Mouse (Mus musculus) limb, embryonic 14.5 days (tissue): ENCODE data around the gene Mbd6. TPM values are rescaled to one million over a fixed set of nuclear protein-coding genes. Genes with fewer than 3 reads are reported as not detected.

Source experiments
- ATAC-seq: fragments of 200-750 bp; cut with Nextera tagmentation; 2 replicates; pipeline ENCODE4 v1.8.0; 2017; ENCODE audit warnings: low read depth, moderate number of reproducible peaks, moderate TSS enrichment; ENCODE audit not compliant: low FRiP score
- DNase-seq: peaks from one replicate; pipeline ENCODE4 v3.0.0-alpha.2; 2015; ENCODE audit warnings: low spot score
- H3K27ac ChIP-seq: fragments of 300-500 bp; sonication (generic); replicated peaks from 2 replicates; pipeline ENCODE4 v1.5.1; 2014; ENCODE audit warnings: low read depth, mild to moderate bottlenecking, low read length, moderate library complexity, mixed read lengths
- H3K27me3 ChIP-seq: fragments of 300-500 bp; sonication (generic); 2 replicates; pipeline ENCODE4 v1.6.1; 2014; ENCODE audit warnings: low read length, mixed read lengths; ENCODE audit not compliant: control insufficient read depth, insufficient read depth
- H3K36me3 ChIP-seq: fragments of 300-500 bp; sonication (generic); 2 replicates; pipeline ENCODE4 v1.6.1; 2014; ENCODE audit warnings: mild to moderate bottlenecking, low read length, moderate library complexity, mixed read lengths; ENCODE audit not compliant: control insufficient read depth, insufficient read depth
- H3K4me1 ChIP-seq: fragments of 300-500 bp; sonication (generic); 2 replicates; pipeline ENCODE4 v1.6.1; 2014; ENCODE audit warnings: antibody characterized with exemption, low read length, mixed read lengths; ENCODE audit not compliant: control insufficient read depth, insufficient read depth
- H3K4me2 ChIP-seq: fragments of 300-500 bp; sonication (generic); replicated peaks from 2 replicates; pipeline ENCODE4 v1.6.1; 2014; ENCODE audit warnings: low read depth, mild to moderate bottlenecking, low read length, moderate library complexity; ENCODE audit not compliant: severe bottlenecking
- H3K4me3 ChIP-seq: fragments of 300-500 bp; sonication (generic); replicated peaks from 2 replicates; pipeline ENCODE4 v1.5.1; 2014; ENCODE audit warnings: low read length
- H3K9ac ChIP-seq: fragments of 300-500 bp; sonication (generic); 2 replicates; pipeline ENCODE4 v1.6.1; 2014; ENCODE audit warnings: mild to moderate bottlenecking, low read depth, low read length, moderate library complexity; ENCODE audit not compliant: severe bottlenecking
- H3K9me3 ChIP-seq: fragments of 300-500 bp; sonication (generic); 2 replicates; pipeline ENCODE4 v1.6.1; 2016; ENCODE audit warnings: low read length; ENCODE audit not compliant: control insufficient read depth
- POLR2A ChIP-seq: fragments of 200-500 bp; IDR thresholded peaks from 2 replicates; pipeline ENCODE4 v1.8.0; 2012; ENCODE audit warnings: inconsistent platforms, mild to moderate bottlenecking, moderate library complexity, borderline replicate concordance; ENCODE audit not compliant: insufficient read depth, insufficient read length; ENCODE audit errors: extremely low read depth
- WGBS: fragments of 180-500 bp; shearing (Covaris S2); extraction: QIAGEN DNeasy Blood & Tissue Kit; methylation state at CpG from one replicate; pipeline ENCODE4 v1.1.7; 2014; 5-methylcytosine and 5-hydroxymethylcytosine counted together
- polyA plus RNA-seq, 2 experiments: library from polyadenylated mRNA; depleted of rRNA in 1 of 2; stranded (reverse) in 1 of 2; unstranded in 1 of 2; fragments of >200 nt; fragmentation: Nextera tagmentation in 1 of 2; extraction: Ambion mirVana in 1 of 2; gene quantifications; 2 replicates each; pipeline versions ENCODE4 v1.2.1 to v1.2.3; 2012 to 2014

Gene Mbd6
- polyA plus RNA-seq, 2 experiments = 19.9 to 68.1 TPM

DNA sequence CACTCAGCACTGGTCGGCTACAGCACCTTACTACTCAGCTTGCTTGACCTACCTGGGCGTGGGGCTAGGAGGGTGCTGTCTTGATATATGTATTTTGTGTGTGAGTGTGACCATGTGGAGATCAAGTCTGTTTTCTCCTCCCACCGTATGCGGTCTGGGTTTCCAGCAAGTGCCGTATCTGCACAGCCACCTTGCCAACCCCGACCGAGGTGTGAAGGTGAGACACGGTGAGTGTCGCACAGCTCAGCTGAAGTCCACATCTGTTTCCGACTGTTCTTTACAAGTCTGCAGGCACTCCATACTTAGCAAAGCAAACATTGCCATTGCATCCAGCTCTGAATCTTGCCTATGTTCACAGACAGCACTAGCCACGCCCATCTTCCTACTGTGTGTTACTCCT, 14.3 kb upstream of the Mbd6 start:
- peaks cover 94% of the 10 kb centered on the region for H3K36me3 ChIP-seq
- 94% methylated on average over 11 of the region's 11 CpGs for WGBS
- no peak overlapping the region for H3K4me3 ChIP-seq
- no peak overlapping the region for H3K4me2 ChIP-seq
- H3K4me1 ChIP-seq = no peaks in the 10 kb centered on the region
- H3K9me3 ChIP-seq = no peaks in the 10 kb centered on the region
- ATAC-seq (no peak), DNase-seq (no peak)
- no peak overlapping the region for H3K27ac ChIP-seq
- TF ChIP-seq POLR2A = no peak
- H3K27me3 ChIP-seq = no peaks in the 10 kb centered on the region
- no peak overlapping the region for H3K9ac ChIP-seq

- DNase-seq (no peak), ATAC-seq (no peak)
- no peak overlapping the region for H3K4me3 ChIP-seq
- no peaks in the 10 kb centered on the region for H3K27me3 ChIP-seq
- no peaks in the 10 kb centered on the region for H3K9me3 ChIP-seq
- no peaks in the 10 kb centered on the region for H3K4me1 ChIP-seq
- H3K4me2 ChIP-seq = no peak overlapping the region
- no peak for TF ChIP-seq POLR2A
- peaks cover 96% of the 10 kb centered on the region for H3K36me3 ChIP-seq
- WGBS = 95% methylated on average over 6 of the region's 6 CpGs
- no peak overlapping the region for H3K9ac ChIP-seq
- no peak overlapping the region for H3K27ac ChIP-seq
Observed at GRCm38 (mm10) chr10:127300361-127300760, 11.5 kb upstream of the Mbd6 start.

DNA sequence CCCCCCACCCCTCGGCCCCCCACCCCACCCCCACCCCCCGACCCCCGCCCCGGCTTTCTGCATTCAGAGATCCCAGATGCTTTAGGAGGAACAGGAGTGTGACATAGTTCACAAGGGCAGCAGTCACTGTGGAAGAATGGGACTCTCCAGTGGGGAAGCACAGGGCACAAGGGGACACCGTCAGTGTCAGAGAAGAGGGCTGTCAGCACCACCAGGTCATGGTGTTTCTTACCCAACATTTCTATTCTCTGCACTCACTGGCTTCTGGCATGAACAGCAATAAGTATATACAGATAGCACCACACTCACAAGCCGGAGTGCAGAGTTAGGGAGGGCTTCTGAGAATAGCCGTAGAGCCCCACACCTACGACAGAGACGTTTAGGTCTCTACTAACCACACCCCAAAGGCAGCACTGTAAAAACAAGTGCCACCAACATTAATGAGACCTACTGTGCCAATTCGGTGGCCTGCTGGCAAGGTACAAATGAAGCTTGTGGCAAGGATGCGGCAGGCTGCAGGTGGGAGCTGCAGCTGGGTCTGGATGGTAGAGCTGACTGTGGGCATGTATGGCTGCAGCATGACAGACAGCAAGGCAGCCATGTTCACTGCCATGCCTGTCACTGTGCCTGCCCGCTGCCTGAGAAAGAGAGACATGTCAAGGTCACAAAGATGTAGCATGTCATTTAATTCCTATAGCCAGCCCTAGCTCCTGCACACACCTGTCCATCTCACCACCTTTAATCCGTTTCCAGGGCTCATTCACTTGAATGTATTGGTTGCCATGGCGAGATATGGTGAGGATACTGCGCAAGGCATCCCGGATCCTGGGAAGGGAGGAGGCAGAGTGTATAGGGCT, 8.4 kb upstream of the Mbd6 start:
- no peak for ATAC-seq
- Histone ChIP-seq H3K4me3 (no peak overlapping the region), H3K4me1 (peaks cover 2% of the 10 kb centered on the region), H3K9me3 (no peaks in the 10 kb centered on the region), H3K9ac (no peak overlapping the region), H3K27ac (no peak overlapping the region), H3K36me3 (peaks cover 94% of the 10 kb centered on the region), H3K4me2 (no peak overlapping the region), H3K27me3 (no peaks in the 10 kb centered on the region)
- WGBS = 89% methylated on average over 16 of the region's 16 CpGs
- TF ChIP-seq POLR2A = no peak
- DNase-seq = no peak

- H3K4me3 ChIP-seq = no peak overlapping the region
- H3K9me3 ChIP-seq = no peaks in the 10 kb centered on the region
- TF ChIP-seq POLR2A = no peak
- H3K27me3 ChIP-seq = no peaks in the 10 kb centered on the region
- H3K9ac ChIP-seq = no peak overlapping the region
- H3K4me1 ChIP-seq = peaks cover 11% of the 10 kb centered on the region
- H3K36me3 ChIP-seq = peaks cover 88% of the 10 kb centered on the region
- H3K4me2 ChIP-seq = no peak overlapping the region
- no peak for DNase-seq
- 90% methylated on average over 24 of the region's 24 CpGs for WGBS
- ATAC-seq = no peak
- H3K27ac ChIP-seq = no peak overlapping the region
Observed at GRCm38 (mm10) chr10:127295986-127296794, 7.4 kb upstream of the Mbd6 start.

DNA sequence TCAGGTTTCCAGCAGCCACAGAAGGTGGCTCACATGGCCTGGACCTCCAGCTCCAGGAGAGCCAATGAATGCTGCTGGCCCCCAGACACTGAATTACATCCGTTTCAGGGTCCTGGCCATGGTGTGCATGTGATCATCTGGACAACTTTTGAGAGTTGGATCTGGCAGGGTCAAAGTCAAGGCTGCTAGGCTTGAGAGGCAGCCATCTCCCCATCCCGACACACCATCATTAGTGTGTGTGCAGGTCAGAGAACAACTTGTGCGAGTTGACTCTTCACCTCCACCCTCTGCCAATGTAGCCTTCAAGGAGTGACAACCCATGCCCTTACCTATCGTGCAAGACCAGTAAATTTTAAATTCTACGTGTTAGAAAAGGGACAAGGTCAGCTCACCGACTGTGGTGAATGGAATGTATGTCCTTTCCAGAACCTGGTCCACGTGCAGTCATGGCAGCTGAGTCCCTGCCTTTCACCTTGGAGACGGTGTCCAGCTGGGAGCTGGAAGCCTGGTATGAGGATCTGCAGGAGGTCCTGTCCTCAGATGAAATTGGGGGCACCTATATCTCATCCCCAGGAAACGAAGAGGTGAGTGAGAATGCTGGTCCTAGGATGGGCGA, 6.2 kb upstream of the Mbd6 start:
- Histone ChIP-seq H3K27ac (no peak overlapping the region), H3K4me1 (peaks cover 11% of the 10 kb centered on the region), H3K4me3 (no peak overlapping the region), H3K9ac (no peak overlapping the region), H3K4me2 (no peak overlapping the region), H3K9me3 (no peaks in the 10 kb centered on the region), H3K27me3 (no peaks in the 10 kb centered on the region), H3K36me3 (peaks cover 78% of the 10 kb centered on the region)
- WGBS = 88% methylated on average over 10 of the region's 10 CpGs
- no peak for TF ChIP-seq POLR2A
- ATAC-seq (no peak), DNase-seq (no peak)
